Mouse (Mus musculus) testis, adult 2 months (tissue): ENCODE results near the gene Trp53bp2. TPM values are rescaled to one million over a fixed set of nuclear protein-coding genes. Genes with fewer than 3 reads are reported as not detected.

ENCODE experiments used
- H3K27ac ChIP-seq: fragments of 200-500 bp; 2 replicates; pipeline ENCODE4 v1.5.1; 2012; ENCODE audit warnings: low read depth, low read length; ENCODE audit not compliant: control insufficient read depth, insufficient read depth
- H3K27me3 ChIP-seq: fragments of 200-500 bp; 2 replicates; pipeline ENCODE4 v1.6.1; 2012; ENCODE audit warnings: mild to moderate bottlenecking, low read length, moderate library complexity; ENCODE audit not compliant: control insufficient read depth, insufficient read depth
- H3K36me3 ChIP-seq: fragments of 200-500 bp; 2 replicates; pipeline ENCODE4 v1.6.1; 2012; ENCODE audit warnings: mild to moderate bottlenecking, low read length; ENCODE audit not compliant: control insufficient read depth, insufficient read depth
- H3K4me1 ChIP-seq: fragments of 200-500 bp; 2 replicates; pipeline ENCODE4 v1.6.1; 2012; ENCODE audit warnings: low read length; ENCODE audit not compliant: control insufficient read depth, insufficient read depth
- H3K4me3 ChIP-seq: fragments of 200-500 bp; 2 replicates; pipeline ENCODE4 v1.5.1; 2012; ENCODE audit warnings: low read depth, mild to moderate bottlenecking, low read length, moderate library complexity, mixed read lengths; ENCODE audit not compliant: control insufficient read depth
- CTCF ChIP-seq: fragments of 200-500 bp; IDR thresholded peaks from 2 replicates; pipeline ENCODE4 v1.5.1; 2012; ENCODE audit warnings: low read depth, mild to moderate bottlenecking, inconsistent platforms, low read length, moderate library complexity; ENCODE audit not compliant: control insufficient read depth, insufficient read depth, insufficient replicate concordance
- POLR2A ChIP-seq: fragments of 200-500 bp; IDR thresholded peaks from 2 replicates; pipeline ENCODE4 v1.6.1; 2012; ENCODE audit warnings: low read depth, mild to moderate bottlenecking, inconsistent platforms, low read length, moderate library complexity; ENCODE audit not compliant: control insufficient read depth
- polyA plus RNA-seq: library from polyadenylated mRNA; depleted of rRNA; stranded (reverse); fragments of >200 nt; gene quantifications from 2 replicates; pipeline ENCODE4 v1.2.3, GENCODE M21; 2012

Gene Trp53bp2
- polyA plus RNA-seq, 1 experiment = 4.5 TPM

- H3K4me3 ChIP-seq = peak overlapping the region; percentile 16
- peaks cover 37% of the 10 kb centered on the region for H3K4me1 ChIP-seq
- H3K36me3 ChIP-seq = no peaks in the 10 kb centered on the region; the same call in 1 of the 2 replicates
- H3K27me3 ChIP-seq = no peaks in the 10 kb centered on the region
- no peak for TF ChIP-seq POLR2A
- H3K27ac ChIP-seq = peak overlapping the region; percentile 59
These were observed 85.5 kb downstream of the Trp53bp2 start for GRCm38 (mm10) chr1:182494285-182495145.

- no peaks in the 10 kb centered on the region for H3K27me3 ChIP-seq
- H3K36me3 ChIP-seq = no peaks in the 10 kb centered on the region; the same call in 1 of the 2 replicates
- H3K27ac ChIP-seq = no peak overlapping the region; the same call in none of the 2 replicates
- H3K4me3 ChIP-seq = no peak overlapping the region
- H3K4me1 ChIP-seq = peaks cover 24% of the 10 kb centered on the region
- no peak for TF ChIP-seq POLR2A
- TF ChIP-seq CTCF = no peak
These were observed 87.7 kb downstream of the Trp53bp2 start for GRCm38 (mm10) chr1:182496685-182497084.

GRCm38 (mm10) chr1:182497736-182498135 is 88.8 kb downstream of the Trp53bp2 start:
- peaks cover 22% of the 10 kb centered on the region for H3K4me1 ChIP-seq
- H3K27ac ChIP-seq = no peak overlapping the region
- H3K4me3 ChIP-seq = no peak overlapping the region
- no peaks in the 10 kb centered on the region for H3K36me3 ChIP-seq
- TF ChIP-seq POLR2A = no peak
- TF ChIP-seq CTCF = no peak
- H3K27me3 ChIP-seq = no peaks in the 10 kb centered on the region

GRCm38 (mm10) chr1:182499443-182500089 is 90.6 kb downstream of the Trp53bp2 start:
- H3K27ac ChIP-seq = peak overlapping the region; percentile 1; the same call in 1 of the 2 replicates
- peaks cover 19% of the 10 kb centered on the region for H3K4me1 ChIP-seq
- no peak for TF ChIP-seq POLR2A
- TF ChIP-seq CTCF = no peak

GRCm38 (mm10) chr1:182500224-182500623 is 91.3 kb downstream of the Trp53bp2 start:
- H3K27ac ChIP-seq = peak overlapping the region; percentile 1; the same call in 1 of the 2 replicates

More at GRCm38 (mm10) chr1:182499443-182500089, 90.6 kb downstream of the Trp53bp2 start:
- H3K27me3 ChIP-seq = no peaks in the 10 kb centered on the region
- H3K36me3 ChIP-seq = no peaks in the 10 kb centered on the region
- no peak overlapping the region for H3K4me3 ChIP-seq

GRCm38 (mm10) chr1:182500843-182501242 is 91.9 kb downstream of the Trp53bp2 start:
- H3K27ac ChIP-seq = no peak overlapping the region
- H3K36me3 ChIP-seq = no peaks in the 10 kb centered on the region
- no peak overlapping the region for H3K4me3 ChIP-seq
- TF ChIP-seq POLR2A = no peak
- no peak for TF ChIP-seq CTCF
- H3K4me1 ChIP-seq = peaks cover 17% of the 10 kb centered on the region
- no peaks in the 10 kb centered on the region for H3K27me3 ChIP-seq

More at GRCm38 (mm10) chr1:182500224-182500623, 91.3 kb downstream of the Trp53bp2 start:
- Histone ChIP-seq H3K4me3 (no peak overlapping the region), H3K36me3 (no peaks in the 10 kb centered on the region), H3K27me3 (no peaks in the 10 kb centered on the region), H3K4me1 (peaks cover 17% of the 10 kb centered on the region)
- TF ChIP-seq POLR2A (no peak), CTCF (no peak)

- H3K27ac ChIP-seq = no peak overlapping the region
- no peak for TF ChIP-seq CTCF
- no peaks in the 10 kb centered on the region for H3K36me3 ChIP-seq
- H3K4me1 ChIP-seq = peaks cover 11% of the 10 kb centered on the region
- no peak overlapping the region for H3K4me3 ChIP-seq
- no peaks in the 10 kb centered on the region for H3K27me3 ChIP-seq
These were observed 92.9 kb downstream of the Trp53bp2 start for GRCm38 (mm10) chr1:182501815-182502405.
